Mouse (Mus musculus): ENCODE measurements around the gene Pfas. TPM values are rescaled to one million over a fixed set of nuclear protein-coding genes. Genes with fewer than 3 reads are reported as not detected.
"Not testable (repeated sequence)": the region's sequence is repeated elsewhere in the genome, so short reads cannot be mapped to it uniquely, and the experiment has no call there.

The Pfas gene
- polyA plus RNA-seq, 1 experiment: 11.8 TPM

DNA sequence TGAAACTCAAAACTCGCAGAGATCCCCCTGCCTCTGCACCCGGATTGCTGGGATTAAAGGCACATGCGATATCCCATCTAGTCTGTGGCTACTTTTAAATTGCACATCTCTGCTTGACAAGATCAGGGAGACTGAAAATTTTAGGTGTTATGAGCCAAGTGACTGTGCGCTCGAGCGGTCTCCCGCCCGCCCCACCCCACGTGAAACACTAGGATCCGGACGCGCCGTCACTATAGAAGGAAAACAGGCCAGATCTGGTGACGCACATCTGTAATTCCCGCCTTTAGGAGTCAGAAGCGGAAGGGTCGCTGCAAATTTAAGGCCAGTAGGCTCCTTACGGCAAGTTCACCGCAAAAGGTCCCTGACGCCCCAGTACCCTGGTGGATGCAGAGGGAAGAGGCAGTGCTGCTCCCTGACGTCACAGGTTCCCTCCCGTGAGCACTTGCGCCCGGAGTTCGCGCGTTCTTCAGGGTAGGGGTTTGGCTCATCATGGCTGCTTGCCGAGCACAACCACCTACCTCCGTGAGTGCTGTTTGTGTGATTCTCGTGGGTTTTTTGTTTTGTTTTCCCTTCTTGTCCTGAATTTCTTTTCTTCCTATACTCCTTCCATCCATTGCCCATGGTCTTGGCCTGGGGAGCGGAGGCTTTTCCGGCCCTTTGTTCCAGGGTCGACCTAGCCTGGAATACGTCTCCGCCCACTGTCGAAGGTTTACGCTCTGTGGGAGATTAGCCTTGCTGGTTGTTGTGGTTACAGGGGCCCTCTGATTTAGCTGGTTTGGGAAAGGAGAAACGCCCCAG is 7.6 kb upstream of the Pfas start, which contains the start of gene Ctc1:
Gene Ctc1, plus strand, starts transcription at position 268 of the 798 bp plus-strand sequence.
- H3K36me3 ChIP-seq (ENCODE audit: control insufficient read depth, insufficient read depth, low read length): no peaks in the 10 kb centered on the region
- peak within 1 kb of the TSS; percentile 88 for H3K27ac ChIP-seq (ENCODE audit: control insufficient read depth, insufficient read depth, low read depth, low read length)
- peaks cover 7% of the 10 kb centered on the region for H3K4me1 ChIP-seq (ENCODE audit: control insufficient read depth, insufficient read depth, low read length)
- peak within 1 kb of the TSS; percentile 95 for H3K4me3 ChIP-seq (ENCODE audit: control insufficient read depth, low read depth, low read length)
- H3K27me3 ChIP-seq (ENCODE audit: control insufficient read depth, insufficient read depth, low read length): no peaks in the 10 kb centered on the region
- TF ChIP-seq POLR2A (IDR thresholded peaks at IDR 0.05; ENCODE audit: control insufficient read depth, low read depth, low read length) (peak; percentile 98), CTCF (IDR thresholded peaks at IDR 0.05; ENCODE audit: control insufficient read depth, insufficient read depth, insufficient replicate concordance, low read depth, low read length) (peak; percentile 61; the same call in 1 of the 2 replicates)

DNA sequence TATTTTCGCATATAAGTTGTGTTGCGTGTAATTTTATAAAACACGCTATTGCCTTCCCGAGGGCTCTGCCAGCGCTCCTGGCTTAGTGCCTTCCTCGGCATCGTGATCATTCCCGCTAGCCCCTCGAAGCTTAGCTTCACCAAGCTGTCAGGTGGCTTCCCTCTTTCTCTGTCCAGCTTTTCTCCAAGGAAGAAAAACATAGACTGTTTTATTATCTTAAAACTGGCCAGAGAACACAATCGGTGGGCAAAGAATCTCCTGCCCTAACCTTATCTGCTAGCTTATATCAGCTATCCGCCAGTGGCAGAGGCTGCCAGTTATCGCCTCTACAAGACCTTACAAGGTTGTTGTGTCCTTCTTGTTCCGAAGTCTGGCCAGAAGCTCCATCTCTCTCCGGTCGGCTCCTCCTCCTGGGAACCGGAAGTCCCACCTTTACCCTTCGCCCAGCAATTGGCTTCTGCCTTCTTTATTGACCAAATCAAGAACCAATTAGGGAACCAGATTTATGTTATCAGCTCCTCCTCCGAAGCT is 3.9 kb upstream of the Pfas start:
- peaks cover 7% of the 10 kb centered on the region for H3K4me1 ChIP-seq (ENCODE audit: control insufficient read depth, insufficient read depth, low read length)
- TF ChIP-seq POLR2A (IDR thresholded peaks at IDR 0.05; ENCODE audit: control insufficient read depth, low read depth, low read length): peak; percentile 64
- no peak for TF ChIP-seq CTCF (IDR thresholded peaks at IDR 0.05; ENCODE audit: control insufficient read depth, insufficient read depth, insufficient replicate concordance, low read depth, low read length)
- H3K27me3 ChIP-seq (ENCODE audit: control insufficient read depth, insufficient read depth, low read length): no peaks in the 10 kb centered on the region
- H3K27ac ChIP-seq (ENCODE audit: control insufficient read depth, insufficient read depth, low read depth, low read length): peak overlapping the region; percentile 82
- no peaks in the 10 kb centered on the region for H3K36me3 ChIP-seq (ENCODE audit: control insufficient read depth, insufficient read depth, low read length)
- H3K4me3 ChIP-seq (ENCODE audit: control insufficient read depth, low read depth, low read length): peak overlapping the region; percentile 76

DNA sequence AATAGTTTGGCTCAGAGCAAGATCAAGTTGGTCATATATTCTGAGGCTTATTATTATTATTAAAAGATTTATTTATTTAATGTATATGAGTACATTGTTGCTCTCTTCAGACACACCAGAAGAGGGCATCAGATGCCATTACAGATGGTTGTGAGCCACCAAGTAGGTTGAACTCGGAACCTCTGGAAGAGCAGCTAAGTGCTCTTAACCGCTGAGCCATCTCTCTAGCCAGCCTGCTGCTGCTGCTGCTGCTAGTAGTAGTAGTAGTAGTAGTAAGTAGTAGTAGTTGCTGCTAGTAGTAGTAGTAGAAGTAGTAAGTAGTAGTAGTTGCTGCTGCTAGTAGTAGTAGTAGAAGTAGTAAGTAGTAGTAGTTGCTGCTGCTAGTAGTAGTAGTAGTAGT is 3.2 kb upstream of the Pfas start:
- not testable (repeated sequence) for H3K4me1 ChIP-seq (ENCODE audit: control insufficient read depth, insufficient read depth, low read length); H3K27me3 ChIP-seq (ENCODE audit: control insufficient read depth, insufficient read depth, low read length); H3K27ac ChIP-seq (ENCODE audit: control insufficient read depth, insufficient read depth, low read depth, low read length); H3K4me3 ChIP-seq (ENCODE audit: control insufficient read depth, low read depth, low read length); H3K36me3 ChIP-seq (ENCODE audit: control insufficient read depth, insufficient read depth, low read length)

DNA sequence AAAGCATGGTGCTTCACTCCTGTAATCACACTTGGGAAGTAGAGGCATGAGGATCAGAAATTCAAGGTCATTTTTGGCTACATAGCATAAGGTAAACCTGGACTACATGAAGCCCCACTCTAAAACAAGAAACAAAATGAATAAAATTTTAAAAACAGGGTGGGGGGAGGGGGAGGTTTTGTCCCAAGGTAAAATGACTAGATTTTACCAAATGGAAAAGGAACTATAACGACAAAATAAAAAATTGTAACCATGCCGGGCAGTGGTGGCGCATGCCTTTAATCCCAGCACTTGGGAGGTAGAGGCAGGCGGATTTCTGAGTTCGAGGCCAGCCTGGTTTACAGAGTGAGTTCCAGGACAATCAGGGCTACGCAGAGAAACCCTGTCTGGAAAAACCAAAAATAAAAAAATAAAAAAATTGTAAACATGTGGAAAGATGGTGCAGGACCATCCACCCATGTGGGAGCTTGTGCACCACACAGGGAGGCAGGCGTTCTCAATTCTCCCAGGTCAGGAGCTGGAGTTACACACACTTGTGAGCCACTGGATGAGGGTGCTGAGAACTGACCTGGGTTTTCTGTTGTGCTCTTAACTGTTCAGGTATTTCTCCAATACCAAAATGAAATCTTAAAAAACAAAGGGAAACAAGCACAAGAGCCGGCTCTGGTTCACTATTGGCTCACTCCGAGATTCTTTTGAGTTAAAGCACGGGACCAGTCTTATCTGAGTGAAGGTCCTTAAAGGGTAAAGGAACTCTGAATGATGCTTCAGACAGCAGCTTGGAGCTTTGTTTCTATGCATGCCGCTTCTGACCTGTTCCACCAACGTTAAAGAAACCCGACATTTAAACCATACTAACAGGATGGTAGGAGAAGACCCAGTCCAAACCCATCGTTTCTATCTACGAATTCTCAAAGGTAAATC is 2.4 kb upstream of the Pfas start:
- no peaks in the 10 kb centered on the region for H3K27me3 ChIP-seq (ENCODE audit: control insufficient read depth, insufficient read depth, low read length)
- H3K4me3 ChIP-seq (ENCODE audit: control insufficient read depth, low read depth, low read length): no peak overlapping the region
- H3K36me3 ChIP-seq (ENCODE audit: control insufficient read depth, insufficient read depth, low read length): no peaks in the 10 kb centered on the region
- TF ChIP-seq CTCF (IDR thresholded peaks at IDR 0.05; ENCODE audit: control insufficient read depth, insufficient read depth, insufficient replicate concordance, low read depth, low read length) (no peak), POLR2A (IDR thresholded peaks at IDR 0.05; ENCODE audit: control insufficient read depth, low read depth, low read length) (no peak)
- H3K27ac ChIP-seq (ENCODE audit: control insufficient read depth, insufficient read depth, low read depth, low read length): no peak overlapping the region
- peaks cover 7% of the 10 kb centered on the region for H3K4me1 ChIP-seq (ENCODE audit: control insufficient read depth, insufficient read depth, low read length)

DNA sequence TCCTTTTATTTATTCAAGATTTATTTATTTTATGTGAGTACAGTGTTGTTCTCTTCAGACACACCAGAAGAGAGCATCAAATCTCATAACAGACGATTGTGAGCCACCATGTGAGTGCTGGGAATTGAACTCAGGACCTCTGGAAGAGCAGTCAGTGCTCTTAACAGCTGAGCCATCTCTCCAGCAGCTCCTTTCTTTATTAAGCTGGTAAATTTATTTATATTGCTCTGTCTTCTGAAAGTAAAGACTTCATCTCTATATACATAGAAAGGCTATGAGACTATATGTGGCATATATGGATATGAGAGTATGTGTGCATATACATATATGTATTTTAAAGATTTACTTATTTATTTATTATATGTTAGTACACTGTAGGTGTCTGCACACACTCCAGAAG is 1.2 kb upstream of the Pfas start:
- Histone ChIP-seq H3K27me3 (ENCODE audit: control insufficient read depth, insufficient read depth, low read length) (no peaks in the 10 kb centered on the region), H3K4me1 (ENCODE audit: control insufficient read depth, insufficient read depth, low read length) (peaks cover 6% of the 10 kb centered on the region), H3K36me3 (ENCODE audit: control insufficient read depth, insufficient read depth, low read length) (no peaks in the 10 kb centered on the region), H3K4me3 (ENCODE audit: control insufficient read depth, low read depth, low read length) (no peak overlapping the region), H3K27ac (ENCODE audit: control insufficient read depth, insufficient read depth, low read depth, low read length) (no peak overlapping the region)
- no peak for TF ChIP-seq POLR2A (IDR thresholded peaks at IDR 0.05; ENCODE audit: control insufficient read depth, low read depth, low read length)
- no peak for TF ChIP-seq CTCF (IDR thresholded peaks at IDR 0.05; ENCODE audit: control insufficient read depth, insufficient read depth, insufficient replicate concordance, low read depth, low read length)

DNA sequence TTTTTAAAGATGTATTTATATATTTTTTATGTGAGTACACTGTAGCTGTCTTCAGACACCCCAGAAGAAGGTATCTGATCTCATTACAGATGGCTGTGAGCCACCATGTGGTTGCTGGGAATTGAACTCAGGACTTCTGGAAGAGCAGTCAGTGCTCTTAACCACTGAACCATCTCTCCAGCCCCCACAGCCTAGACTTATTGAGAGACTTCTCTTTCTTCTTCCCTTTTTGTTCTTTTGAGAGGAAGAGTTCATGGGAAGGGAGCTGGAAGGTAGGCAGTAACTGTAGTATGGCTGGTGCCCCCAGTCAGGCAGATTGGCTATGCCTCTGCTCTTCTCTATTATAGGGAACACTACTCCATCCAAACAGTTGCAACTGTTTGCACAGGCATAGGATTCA is 1.7 kb downstream of the Pfas start:
- H3K36me3 ChIP-seq (ENCODE audit: control insufficient read depth, insufficient read depth, low read length); H3K27me3 ChIP-seq (ENCODE audit: control insufficient read depth, insufficient read depth, low read length); H3K4me3 ChIP-seq (ENCODE audit: control insufficient read depth, low read depth, low read length); H3K4me1 ChIP-seq (ENCODE audit: control insufficient read depth, insufficient read depth, low read length); H3K27ac ChIP-seq (ENCODE audit: control insufficient read depth, insufficient read depth, low read depth, low read length): not testable (repeated sequence)

DNA sequence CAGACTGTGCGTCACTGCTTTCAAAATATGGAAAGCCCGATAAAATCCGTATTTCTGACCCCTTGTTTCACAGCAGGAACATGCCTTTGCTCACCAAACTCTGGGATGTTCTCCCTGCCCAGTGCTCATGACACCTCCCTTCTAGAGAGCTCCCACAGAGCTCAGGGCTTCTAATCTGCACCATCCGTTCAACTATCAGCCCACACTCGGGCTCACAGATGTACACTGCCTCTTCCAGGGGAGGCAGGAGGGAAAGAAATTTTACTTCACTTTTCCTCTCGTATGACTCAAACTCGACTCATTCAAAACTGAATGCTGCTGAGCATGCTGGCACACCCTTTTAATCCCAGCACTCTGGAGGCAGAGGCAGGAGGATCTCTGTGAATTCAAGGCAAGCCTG is 3.1 kb downstream of the Pfas start:
- TF ChIP-seq CTCF (IDR thresholded peaks at IDR 0.05; ENCODE audit: control insufficient read depth, insufficient read depth, insufficient replicate concordance, low read depth, low read length) (no peak), POLR2A (IDR thresholded peaks at IDR 0.05; ENCODE audit: control insufficient read depth, low read depth, low read length) (no peak)
- Histone ChIP-seq H3K4me1 (ENCODE audit: control insufficient read depth, insufficient read depth, low read length) (no peaks in the 10 kb centered on the region; the same call in 1 of the 2 replicates), H3K27ac (ENCODE audit: control insufficient read depth, insufficient read depth, low read depth, low read length) (no peak overlapping the region), H3K4me3 (ENCODE audit: control insufficient read depth, low read depth, low read length) (no peak overlapping the region), H3K27me3 (ENCODE audit: control insufficient read depth, insufficient read depth, low read length) (no peaks in the 10 kb centered on the region), H3K36me3 (ENCODE audit: control insufficient read depth, insufficient read depth, low read length) (no peaks in the 10 kb centered on the region; the same call in 1 of the 2 replicates)

All from testis, adult 2 months (tissue).